Mouse (Mus musculus) spleen, embryonic (tissue): ENCODE measurements around the gene Ttll10.

Experiments
- CTCF ChIA-PET: fragments of 350-600 bp; sonication (Branson Sonifier 250); formaldehyde crosslinking; loops from one replicate; lab custom pipeline; 2022; lab: Charles Lee

Ttll10 gene

DNA sequence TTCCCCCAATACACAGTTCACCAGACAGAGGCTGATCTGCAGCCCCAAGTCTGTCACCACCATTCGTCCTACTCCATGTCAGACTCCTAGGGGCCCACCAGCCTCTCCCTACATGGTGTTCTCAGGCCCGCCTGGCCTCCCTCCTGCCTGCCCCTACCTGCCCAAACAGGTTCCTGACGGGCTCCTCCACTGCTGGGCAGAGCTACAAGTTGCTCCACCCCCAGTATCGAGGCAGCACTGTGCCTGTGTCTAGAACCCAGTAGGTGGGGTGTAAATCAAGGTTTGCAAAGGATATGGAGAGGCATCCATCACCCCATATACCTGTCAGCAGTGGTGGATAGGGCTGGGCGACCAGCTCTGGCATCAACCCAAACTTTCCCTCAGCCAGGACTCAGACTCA lies at the start of gene Ttll10:
TSS of gene Ttll10 (minus strand) at position 154 of the 400 bp plus-strand sequence.
- CTCF ChIA-PET = no interaction called here

DNA sequence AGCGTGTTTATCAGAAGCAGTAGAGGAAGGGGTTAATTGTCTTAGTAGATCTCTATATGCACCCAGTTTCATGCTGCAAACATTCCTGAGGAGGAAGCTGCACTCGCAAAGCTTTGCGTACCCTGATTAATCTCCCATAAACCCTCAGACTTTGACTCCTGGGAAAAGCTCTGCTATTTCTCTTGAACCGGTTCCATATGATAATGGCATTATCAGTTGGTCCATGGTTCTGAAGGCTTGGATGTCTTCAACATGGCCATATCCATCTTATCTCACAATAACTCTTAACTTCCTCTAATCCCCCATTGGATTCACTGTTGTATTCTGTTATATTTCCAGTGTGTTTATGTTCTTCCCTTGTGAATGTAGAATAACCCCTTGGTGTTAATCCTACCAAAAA lies 44.1 kb upstream of the Ttll10 start:
- CTCF ChIA-PET = no interaction called here

DNA sequence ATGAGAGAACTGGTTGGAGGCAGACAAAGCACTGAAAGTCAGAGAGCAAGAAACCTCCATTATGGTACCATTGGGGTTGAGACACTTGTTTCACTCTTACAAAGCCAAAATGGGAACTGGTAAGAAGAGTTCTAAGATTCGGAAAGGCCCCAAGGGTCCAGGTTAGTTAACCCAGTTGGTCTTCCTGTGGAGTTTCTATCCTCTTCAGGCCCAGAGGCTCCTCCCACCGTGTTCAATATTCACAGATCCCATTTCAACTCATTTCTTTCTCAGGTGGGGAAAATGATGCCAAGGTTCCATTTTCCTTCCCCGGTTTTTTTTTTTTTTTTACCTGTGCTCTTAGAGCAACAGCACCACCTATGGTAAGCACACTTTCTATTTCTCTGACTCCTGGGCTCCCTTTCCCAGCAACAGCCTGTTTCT lies 42.3 kb upstream of the Ttll10 start:
- CTCF ChIA-PET = interaction anchor here (0.7 kb wide), 1 partner anchor 17 kb away, joined by 6 read pairs; no protein-coding TSS in a partner anchor

DNA sequence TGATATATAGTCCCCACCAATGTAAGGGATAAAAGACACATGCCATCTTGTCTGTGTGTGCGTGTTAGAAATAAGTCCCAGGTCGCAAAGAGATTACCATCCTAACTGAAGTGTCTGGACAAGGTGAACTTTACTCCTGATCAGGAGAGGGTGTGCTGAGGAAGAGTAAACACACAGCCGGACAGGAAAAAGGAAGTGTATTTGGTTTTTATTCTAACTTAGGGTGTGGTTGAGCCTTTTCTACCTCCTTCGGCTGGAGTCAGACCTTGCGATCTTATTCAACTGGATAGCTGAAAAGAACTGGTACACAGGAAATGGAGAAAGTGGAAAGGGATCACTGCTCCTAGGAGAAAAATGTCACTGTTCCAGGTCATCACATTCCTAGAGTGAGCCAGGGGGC lies 41.3 kb upstream of the Ttll10 start:
- CTCF ChIA-PET = no interaction called here

DNA sequence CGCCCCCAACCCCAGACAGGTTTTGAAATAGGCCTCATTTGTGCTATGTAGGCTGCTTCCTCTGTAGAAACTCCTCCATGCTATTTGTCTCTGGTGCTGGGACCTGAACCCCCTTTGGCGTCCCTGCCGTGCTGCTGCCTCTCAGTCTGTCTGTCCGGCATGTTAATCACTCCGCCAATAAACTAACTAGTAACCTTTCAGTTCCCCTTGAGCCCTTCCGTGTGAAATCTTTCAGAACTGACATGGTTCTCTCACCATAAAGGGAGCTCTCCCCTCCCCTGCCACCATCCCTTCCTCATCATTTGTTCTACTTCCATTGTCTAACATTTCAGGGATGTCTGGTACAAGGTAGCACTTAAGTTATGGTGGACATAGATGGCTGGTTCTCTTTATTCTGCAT lies 40.2 kb upstream of the Ttll10 start:
- CTCF ChIA-PET = no interaction called here

DNA sequence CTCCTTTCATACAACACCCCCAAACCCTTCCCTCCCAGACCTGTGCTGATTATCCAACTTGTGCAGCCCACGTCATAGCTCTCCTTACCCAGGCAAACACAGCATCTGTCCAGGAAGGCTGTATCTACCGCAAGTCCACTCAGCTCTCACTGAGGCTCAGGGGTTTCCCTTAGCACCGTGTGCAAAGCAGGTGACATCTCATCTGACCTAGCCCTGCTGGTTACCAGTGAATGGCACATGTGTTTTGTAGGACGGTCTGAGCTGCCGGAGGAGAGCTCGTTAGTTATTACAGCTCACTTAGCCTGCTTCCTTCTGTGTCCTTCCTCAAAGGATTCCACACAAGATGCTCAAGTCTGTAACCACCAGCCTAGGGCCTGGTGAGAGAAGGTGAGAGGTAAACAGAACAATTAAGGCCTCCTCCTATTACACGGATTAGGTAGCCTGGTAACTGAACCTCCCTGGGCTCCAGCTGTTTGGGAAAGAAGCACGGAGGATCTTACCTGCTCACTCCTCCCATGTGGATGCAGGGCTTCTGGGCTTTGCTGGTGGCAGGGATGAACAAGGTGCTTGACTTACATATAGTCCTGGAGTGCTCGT lies 38.7 kb upstream of the Ttll10 start:
- CTCF ChIA-PET = interaction anchor here (0.9 kb wide), 1 partner anchor 11 kb away, joined by 3 read pairs; no protein-coding TSS in a partner anchor

DNA sequence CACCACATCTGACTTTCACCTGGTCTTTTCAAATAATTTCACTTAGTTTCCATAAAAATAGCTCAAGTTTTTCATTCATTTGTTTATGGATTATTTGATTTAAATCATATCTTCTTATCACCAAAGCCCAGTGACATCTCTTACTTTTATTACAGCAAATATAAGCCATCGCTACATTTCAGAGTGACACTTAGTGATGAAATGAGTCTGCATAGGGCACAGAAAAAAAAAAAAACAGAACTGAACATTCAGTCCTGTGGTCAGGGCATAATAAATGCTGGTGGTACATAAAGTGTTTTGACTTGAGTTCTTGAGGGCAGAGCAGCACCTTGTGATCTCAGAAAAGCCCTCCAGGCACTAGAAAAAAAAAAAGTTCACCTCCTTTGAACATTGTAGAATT lies 37.0 kb upstream of the Ttll10 start:
- CTCF ChIA-PET = no interaction called here

DNA sequence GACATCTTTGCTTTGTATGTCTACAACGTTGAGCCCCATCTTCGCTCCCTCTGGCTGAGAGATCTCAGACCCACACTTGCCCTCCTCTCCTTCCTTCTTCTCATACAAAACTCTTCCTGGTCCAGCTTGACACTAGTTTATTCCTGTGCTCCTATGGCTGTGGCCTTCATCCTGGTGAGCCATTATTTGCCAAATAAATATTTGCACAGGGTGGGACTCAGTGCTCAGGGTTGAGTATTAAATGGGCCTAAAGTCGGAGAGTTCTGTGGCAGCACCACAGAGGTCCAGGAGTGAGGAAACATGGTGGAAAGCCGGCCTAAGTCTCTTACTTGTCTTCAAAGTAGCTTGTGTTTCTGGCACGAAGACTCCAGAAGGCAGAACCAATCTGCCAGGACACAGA lies 34.5 kb upstream of the Ttll10 start:
- CTCF ChIA-PET = interaction anchor here (0.6 kb wide), 1 partner anchor 112 kb away, joined by 7 read pairs; no protein-coding TSS in a partner anchor

DNA sequence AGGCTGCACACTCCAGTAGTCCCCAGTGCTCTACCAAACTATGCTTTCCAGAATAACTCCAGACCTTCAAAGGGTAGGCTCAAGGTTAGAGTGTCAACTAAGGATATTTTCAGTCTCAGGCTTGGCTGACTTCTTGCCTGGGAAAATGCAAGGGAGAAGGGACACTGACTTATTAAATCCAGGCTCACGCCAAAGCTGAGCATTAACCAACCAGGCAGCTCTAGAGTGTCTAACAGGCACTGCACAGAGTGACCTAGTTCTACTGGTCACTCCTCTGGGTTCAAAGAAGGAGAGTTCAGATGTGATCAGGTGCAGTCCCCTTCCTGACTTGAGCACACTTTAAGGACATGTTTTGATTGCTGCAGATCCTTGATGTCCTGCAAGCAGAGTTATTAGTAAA lies 33.6 kb upstream of the Ttll10 start:
- CTCF ChIA-PET = interaction anchor here (0.6 kb wide), 1 partner anchor 15 kb away, joined by 7 read pairs; no protein-coding TSS in a partner anchor

DNA sequence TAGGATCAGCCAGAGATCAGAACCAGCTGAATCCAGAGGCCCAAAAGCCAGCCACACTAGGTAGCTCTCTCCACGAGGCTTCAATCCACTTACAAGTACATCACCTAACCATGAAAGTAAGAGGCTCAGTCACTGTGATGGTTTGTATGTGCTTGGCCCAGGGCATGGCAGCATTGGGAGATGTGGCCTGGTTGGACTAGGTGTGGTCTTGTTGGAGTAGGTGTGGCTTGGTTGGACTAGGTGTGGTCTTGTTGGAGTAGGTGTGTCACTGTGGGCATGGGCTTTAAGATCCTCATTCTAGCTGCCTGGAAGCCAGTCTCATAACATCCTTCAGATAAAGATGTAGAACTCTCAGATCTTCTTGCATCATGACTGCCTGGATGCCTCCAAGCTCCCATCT lies 32.0 kb upstream of the Ttll10 start:
- CTCF ChIA-PET = no interaction called here

DNA sequence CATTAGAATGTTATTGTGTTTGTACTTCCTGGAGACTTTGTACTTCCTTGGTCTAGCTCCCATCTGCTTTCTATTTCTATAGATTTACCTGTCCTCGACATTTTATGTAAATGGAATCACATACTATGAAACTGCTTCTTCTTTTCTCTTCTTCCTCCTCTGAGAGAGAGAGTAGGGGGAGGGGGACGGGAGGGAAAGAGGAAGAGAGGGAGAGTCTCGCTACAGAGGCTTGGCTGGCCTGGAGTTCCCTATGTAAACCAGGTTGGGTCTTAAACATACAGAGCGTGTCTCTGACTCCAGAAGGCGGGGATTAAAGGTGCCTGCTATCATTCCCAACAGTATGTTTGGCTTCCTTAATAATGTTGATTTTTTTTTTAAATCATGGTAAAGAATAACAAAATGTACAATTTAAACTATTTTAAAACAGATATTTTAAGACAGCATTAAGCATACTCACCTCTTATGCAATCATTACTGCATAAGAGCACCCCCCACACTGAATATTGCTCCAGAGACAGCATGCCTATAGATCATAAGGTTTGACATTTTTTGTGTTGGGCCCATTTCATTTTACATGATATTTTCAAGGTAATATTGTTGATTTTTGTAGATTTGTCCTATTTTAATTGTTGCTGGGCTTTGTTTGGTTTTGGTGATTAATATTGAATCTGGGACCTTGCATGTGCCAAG lies 28.3 kb upstream of the Ttll10 start:
- CTCF ChIA-PET = no interaction called here

DNA sequence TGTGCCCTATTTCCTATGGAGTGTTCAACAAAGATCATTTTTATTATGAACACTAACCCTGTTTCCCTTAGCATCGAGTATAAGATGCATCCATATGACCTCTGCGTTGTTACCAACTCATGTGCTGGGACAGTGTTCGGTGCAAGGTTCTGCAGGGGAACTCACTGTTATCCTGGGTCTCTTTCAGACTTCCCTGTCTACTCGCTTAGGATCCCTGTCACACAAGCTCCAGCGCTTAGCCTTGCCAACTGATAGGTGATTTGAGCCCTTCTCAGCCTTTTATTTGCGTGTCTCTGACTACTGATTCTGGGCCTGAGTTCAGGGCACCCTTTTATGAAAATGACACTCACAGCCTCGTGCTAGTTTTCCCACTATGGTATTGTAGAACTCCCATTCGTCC lies 26.0 kb upstream of the Ttll10 start:
- CTCF ChIA-PET = no interaction called here

DNA sequence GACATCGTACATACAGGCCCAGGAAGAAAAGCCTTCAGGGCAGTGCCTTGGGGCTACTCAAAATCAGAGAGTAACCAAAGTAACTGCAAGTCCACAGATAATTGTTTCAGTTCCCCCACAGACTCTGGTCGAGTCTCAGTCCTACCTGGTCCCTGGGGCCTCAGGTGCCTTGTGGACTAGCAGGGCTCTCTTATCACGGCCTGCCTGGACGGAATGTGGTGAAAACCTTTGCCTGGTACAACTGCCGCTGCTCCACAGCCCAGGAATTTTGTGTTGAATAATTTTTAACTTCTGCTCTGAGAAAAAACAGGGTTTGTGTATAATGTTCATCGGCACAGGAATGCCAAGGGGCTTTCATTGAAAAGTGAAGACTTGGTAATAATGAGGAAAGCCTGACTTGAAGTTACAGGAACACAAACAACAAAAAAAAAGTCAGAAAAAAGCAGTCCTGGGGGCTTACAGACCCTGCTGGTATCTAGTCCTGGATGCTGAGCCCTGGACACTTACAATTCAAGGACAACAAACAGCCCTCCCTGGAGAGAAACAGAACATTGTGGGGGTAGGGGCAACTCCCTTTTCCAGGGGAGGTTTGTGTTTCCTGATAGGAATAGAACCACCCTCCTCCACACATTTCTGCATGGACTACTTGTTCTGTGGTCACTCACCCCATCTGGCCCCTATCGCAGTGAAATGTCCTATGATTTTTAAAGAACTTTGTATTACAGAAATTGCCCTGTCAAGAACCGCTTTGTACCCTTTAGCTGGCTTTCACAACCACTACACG lies 25.1 kb upstream of the Ttll10 start:
- CTCF ChIA-PET = no interaction called here

DNA sequence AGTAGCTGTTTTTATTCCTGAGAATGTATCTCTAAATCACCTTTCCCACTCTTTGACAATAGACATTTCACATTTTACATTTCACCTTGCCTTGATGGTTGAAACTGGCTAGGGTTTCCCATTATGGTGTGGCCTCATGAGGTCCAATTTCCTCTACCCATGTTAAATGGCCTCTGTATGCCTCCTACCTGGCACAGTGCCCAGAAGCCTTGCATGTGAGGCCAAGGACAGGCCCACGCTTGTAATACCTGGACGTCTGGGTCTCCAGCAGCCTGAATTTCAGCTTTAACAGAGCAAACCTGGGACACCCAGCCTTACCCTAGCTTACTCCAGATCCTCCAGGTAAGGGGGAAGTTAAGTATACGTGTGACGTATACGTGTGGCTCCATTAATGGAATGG lies 24.1 kb upstream of the Ttll10 start:
- CTCF ChIA-PET = no interaction called here

DNA sequence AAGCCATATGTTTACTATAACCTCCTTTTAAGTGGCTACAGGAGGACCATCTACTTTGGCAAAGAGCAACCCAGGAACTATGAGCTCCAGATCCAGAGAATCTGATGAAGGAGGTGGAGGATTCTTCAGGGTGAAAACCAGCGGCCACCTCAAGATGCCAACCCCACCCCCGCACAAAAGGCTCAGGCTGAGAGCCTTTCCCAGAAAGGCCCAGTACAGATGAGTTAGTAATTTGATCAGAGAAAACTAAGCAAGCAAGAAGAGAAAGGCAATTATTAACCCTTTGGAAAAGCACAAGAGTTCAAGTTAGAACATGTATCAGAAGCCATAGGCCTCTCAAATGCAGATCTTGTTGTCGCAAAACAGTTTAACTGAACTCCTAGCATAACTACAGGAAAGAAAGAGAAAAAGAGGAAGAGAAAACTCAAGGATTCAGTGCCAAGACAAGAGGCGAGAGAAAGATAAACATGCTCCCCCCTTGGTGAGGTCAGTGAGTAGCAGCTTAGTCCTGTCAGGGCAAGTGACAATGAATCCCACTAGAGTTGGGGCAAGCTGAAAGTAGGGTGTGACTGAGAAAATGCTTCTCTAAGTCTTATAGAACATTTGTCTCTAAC lies 23.5 kb upstream of the Ttll10 start:
- CTCF ChIA-PET = no interaction called here

DNA sequence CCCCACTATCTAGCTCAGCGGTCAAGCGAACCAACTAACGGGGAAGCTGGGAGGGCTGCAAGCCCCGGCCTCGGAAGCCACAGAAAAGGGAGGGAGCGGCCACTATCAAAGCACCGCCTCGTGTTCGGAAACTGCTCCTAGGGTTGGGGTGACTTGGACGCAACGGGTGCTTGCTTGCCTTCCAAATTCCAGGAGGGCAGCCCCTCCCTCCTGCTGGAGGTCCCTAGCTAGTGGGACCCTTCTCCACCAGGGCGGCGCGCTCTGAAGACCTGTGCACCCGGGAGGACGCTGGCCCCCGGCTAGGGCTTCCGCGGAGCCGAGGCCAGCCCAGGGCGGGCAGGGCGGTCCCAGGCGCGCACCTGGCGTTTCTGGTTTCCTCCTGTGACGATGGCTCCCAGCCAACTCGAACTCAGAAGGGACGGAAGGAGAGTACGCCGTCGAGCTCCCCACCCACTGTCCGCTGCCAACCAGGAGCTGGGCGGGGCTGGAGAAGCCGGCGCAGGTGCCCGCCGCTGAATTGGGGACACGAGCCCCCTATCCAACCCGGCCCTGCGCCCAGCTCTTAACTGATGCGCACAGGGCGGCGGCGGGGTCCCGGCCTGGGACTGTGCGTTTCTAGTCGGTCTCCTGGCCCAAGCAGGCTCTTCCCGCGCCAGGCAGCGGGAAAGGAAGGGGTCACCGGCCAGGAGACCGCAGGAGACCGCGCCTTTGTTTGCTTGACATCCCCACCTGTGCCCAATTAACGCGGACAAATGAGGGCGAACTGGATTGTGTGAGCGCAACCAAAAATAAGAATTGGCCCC lies 18.5 kb upstream of the Ttll10 start:
- CTCF ChIA-PET = interaction anchor here (0.5 to 1.2 kb wide), 4 partner anchors 15 to 121 kb away, joined by 3 to 10 read pairs (median 5); no protein-coding TSS in a partner anchor

DNA sequence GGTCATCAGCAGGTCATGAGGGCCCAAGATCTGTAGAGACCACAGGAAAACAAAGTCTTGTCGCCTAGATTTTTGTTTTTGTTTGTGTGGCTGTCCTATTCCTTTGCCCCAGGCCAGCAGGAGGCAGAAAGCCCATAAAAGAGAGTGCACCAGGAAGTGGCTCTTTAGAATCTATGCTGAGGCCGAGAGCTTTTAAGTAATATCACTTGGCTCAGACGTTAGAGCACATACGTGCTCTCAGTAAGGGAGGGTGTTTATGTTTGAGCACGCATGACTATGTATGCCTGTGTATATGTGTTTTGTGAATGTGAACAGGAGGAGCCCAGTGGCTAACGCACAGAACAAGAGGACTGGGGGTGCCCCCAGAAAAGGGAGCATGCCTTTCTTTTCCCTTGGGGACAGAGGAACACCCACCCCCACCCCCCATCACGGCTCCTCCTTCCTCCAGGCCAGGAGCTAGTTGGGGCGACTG lies 17.7 kb upstream of the Ttll10 start:
- CTCF ChIA-PET = no interaction called here

DNA sequence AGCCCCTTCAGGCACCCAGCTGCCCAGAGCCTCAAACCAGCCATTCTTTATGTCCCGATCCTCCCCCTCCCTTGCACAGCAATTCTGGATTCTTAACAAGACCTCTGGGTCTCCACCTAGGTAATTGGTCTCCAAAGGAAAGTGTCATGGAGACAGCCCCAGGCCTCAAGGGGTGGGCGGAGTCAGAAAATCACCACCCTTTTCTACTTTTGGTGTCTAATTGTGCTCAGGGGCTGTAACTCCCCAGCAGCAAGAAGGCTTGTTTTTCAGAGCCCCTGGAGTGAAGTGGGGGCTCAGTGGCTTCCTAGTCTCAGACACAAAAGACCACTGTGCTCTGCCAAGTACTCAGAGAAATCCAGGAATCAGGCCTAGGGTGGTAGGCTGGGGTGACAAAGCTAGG lies 11.5 kb upstream of the Ttll10 start:
- CTCF ChIA-PET = no interaction called here

DNA sequence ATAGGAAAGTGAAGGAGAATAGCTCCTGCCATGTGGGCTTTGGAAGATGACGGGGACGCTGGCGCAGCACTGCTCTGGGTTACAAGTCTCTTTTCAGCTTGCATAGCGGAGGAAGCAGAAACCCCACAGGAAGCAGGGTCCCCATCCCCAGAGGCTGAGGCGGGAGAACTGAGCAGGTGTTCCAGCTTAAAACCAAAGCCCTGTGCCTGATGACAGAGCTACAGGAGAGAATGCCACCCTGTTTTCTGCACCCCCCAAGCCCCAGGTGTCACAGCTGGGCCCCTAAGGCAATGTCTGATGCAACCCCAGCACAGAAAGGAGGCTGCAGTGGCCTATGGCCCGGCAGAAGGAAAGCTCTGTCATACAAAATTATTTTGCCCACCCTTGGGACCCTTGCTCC lies 11.1 kb upstream of the Ttll10 start:
- CTCF ChIA-PET = no interaction called here

DNA sequence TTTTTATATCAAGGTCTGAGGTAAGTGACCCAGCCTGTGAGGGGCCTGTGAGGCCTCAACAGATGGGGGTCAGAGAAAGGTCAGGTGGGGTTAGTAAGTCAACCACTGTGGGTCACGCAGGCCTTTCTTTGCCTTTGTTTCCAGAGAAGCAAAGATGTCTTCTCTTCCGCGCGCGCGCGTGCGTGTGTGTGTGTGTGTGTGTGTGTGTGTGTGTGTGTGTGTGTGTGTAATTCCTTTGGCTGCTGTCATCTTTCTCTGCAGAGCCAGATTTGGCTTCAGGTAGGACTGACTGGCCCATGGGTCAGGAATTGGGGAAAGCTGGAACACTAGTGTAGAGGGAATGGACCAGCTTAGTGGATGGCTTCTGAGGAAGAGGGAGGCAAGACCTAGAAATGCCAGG lies 10.5 kb upstream of the Ttll10 start:
- CTCF ChIA-PET = no interaction called here
